Mouse (Mus musculus) kidney, postnatal 14 days (tissue): ENCODE measurements around the gene Rap1gds1.

Source experiments
- DNase-seq: peaks from one replicate; pipeline ENCODE4 v3.0.0; 2022; ENCODE audit warnings: mixed read lengths

Rap1gds1 gene

GRCm38 (mm10) chr3:139048701-139049622, 26.0 kb downstream of the Rap1gds1 start:
- DNase-seq, result no peak

GRCm38 (mm10) chr3:139042433-139042854, 32.6 kb downstream of the Rap1gds1 start:
- no peak for DNase-seq

- DNase-seq, result no peak
Measured at GRCm38 (mm10) chr3:139041921-139042320, 33.1 kb downstream of the Rap1gds1 start.

- DNase-seq, result peak; percentile 30
Measured at GRCm38 (mm10) chr3:139037030-139037429, 38.0 kb downstream of the Rap1gds1 start.

- DNase-seq, result no peak
Measured at GRCm38 (mm10) chr3:139033179-139033578, 41.8 kb downstream of the Rap1gds1 start.

- no peak for DNase-seq
Measured at GRCm38 (mm10) chr3:139030644-139031227, 44.3 kb downstream of the Rap1gds1 start.

GRCm38 (mm10) chr3:139025077-139025476, 49.9 kb downstream of the Rap1gds1 start:
- no peak for DNase-seq

- DNase-seq, result no peak
Measured at GRCm38 (mm10) chr3:139023585-139023984, 51.4 kb downstream of the Rap1gds1 start.

- DNase-seq, result no peak
Measured at GRCm38 (mm10) chr3:139012352-139012751, 62.6 kb downstream of the Rap1gds1 start.

GRCm38 (mm10) chr3:139005669-139006068, 69.3 kb downstream of the Rap1gds1 start:
- DNase-seq, result no peak

- no peak for DNase-seq
Measured at GRCm38 (mm10) chr3:139002774-139003173, 72.2 kb downstream of the Rap1gds1 start.

- DNase-seq, result no peak
Measured at GRCm38 (mm10) chr3:139000071-139000867, 74.7 kb downstream of the Rap1gds1 start.

GRCm38 (mm10) chr3:138993473-138993872, 81.5 kb downstream of the Rap1gds1 start:
- DNase-seq, result no peak

GRCm38 (mm10) chr3:138991367-138991766, 83.6 kb downstream of the Rap1gds1 start:
- DNase-seq, result no peak

- no peak for DNase-seq
Measured at GRCm38 (mm10) chr3:138989141-138989540, 85.9 kb downstream of the Rap1gds1 start.

- DNase-seq, result no peak
Measured at GRCm38 (mm10) chr3:138988004-138988403, 87.0 kb downstream of the Rap1gds1 start.

- DNase-seq, result no peak
Measured at GRCm38 (mm10) chr3:138982249-138982648, 92.8 kb downstream of the Rap1gds1 start.

GRCm38 (mm10) chr3:138977413-138977812, 97.6 kb downstream of the Rap1gds1 start:
- DNase-seq, result no peak

- DNase-seq, result no peak
Measured at GRCm38 (mm10) chr3:138967627-138968026, 107.4 kb downstream of the Rap1gds1 start.

GRCm38 (mm10) chr3:138958527-138958926, 116.5 kb downstream of the Rap1gds1 start:
- DNase-seq, result no peak

GRCm38 (mm10) chr3:138955220-138955619, 119.8 kb downstream of the Rap1gds1 start:
- DNase-seq, result no peak

GRCm38 (mm10) chr3:138949081-138949480, 125.9 kb downstream of the Rap1gds1 start:
- DNase-seq, result no peak

GRCm38 (mm10) chr3:138945516-138945915, 129.5 kb downstream of the Rap1gds1 start:
- DNase-seq, result no peak
